Mouse (Mus musculus) cerebellum, adult 11 months (tissue): ENCODE data around the gene Lcp2.

ENCODE experiments used
- DNase-seq: peaks from one replicate; pipeline ENCODE4 v3.0.0; 2022

The Lcp2 gene

GRCm38 (mm10) chr11:34048375-34049124, 1.8 kb downstream of the Lcp2 start:
- DNase-seq: no peak

GRCm38 (mm10) chr11:34049125-34049379, 2.3 kb downstream of the Lcp2 start:
- no peak for DNase-seq

- no peak for DNase-seq
Measured at GRCm38 (mm10) chr11:34050063-34050462, 3.3 kb downstream of the Lcp2 start.

GRCm38 (mm10) chr11:34050643-34051042, 3.9 kb downstream of the Lcp2 start:
- no peak for DNase-seq

GRCm38 (mm10) chr11:34053031-34053818, 6.5 kb downstream of the Lcp2 start:
- no peak for DNase-seq

- no peak for DNase-seq
Measured at GRCm38 (mm10) chr11:34054031-34054727, 7.5 kb downstream of the Lcp2 start.

- no peak for DNase-seq
Measured at GRCm38 (mm10) chr11:34056715-34057114, 10.0 kb downstream of the Lcp2 start.

- DNase-seq: no peak
Measured at GRCm38 (mm10) chr11:34058332-34058731, 11.6 kb downstream of the Lcp2 start.

- DNase-seq: no peak
Measured at GRCm38 (mm10) chr11:34058960-34059359, 12.2 kb downstream of the Lcp2 start.

GRCm38 (mm10) chr11:34061740-34062139, 15.0 kb downstream of the Lcp2 start:
- no peak for DNase-seq

GRCm38 (mm10) chr11:34063257-34063656, 16.5 kb downstream of the Lcp2 start:
- DNase-seq: no peak

GRCm38 (mm10) chr11:34063702-34064485, 17.2 kb downstream of the Lcp2 start:
- no peak for DNase-seq

- no peak for DNase-seq
Measured at GRCm38 (mm10) chr11:34070596-34070995, 23.9 kb downstream of the Lcp2 start.

GRCm38 (mm10) chr11:34072309-34072708, 25.6 kb downstream of the Lcp2 start:
- DNase-seq: no peak

- peak; percentile 17 for DNase-seq
Measured at GRCm38 (mm10) chr11:34073776-34074175, 27.1 kb downstream of the Lcp2 start.

GRCm38 (mm10) chr11:34077870-34078269, 31.1 kb downstream of the Lcp2 start:
- DNase-seq: no peak

- no peak for DNase-seq
Measured at GRCm38 (mm10) chr11:34078581-34078980, 31.9 kb downstream of the Lcp2 start.

GRCm38 (mm10) chr11:34079542-34080464, 33.1 kb downstream of the Lcp2 start:
- no peak for DNase-seq

- DNase-seq: no peak
Measured at GRCm38 (mm10) chr11:34083795-34084194, 37.1 kb downstream of the Lcp2 start.

- no peak for DNase-seq
Measured at GRCm38 (mm10) chr11:34084639-34085038, 37.9 kb downstream of the Lcp2 start.

GRCm38 (mm10) chr11:34086164-34086751, 39.5 kb downstream of the Lcp2 start:
- no peak for DNase-seq

- DNase-seq: no peak
Measured at GRCm38 (mm10) chr11:34087064-34087463, 40.3 kb downstream of the Lcp2 start.
